Mouse (Mus musculus) ES-E14 (cell line): ENCODE measurements at regions not wholly inside any gene's neighbourhood (a gene's known extent, or its start where the extent isn't known, plus 50 kb on each side); places are given as distances from the start of the nearest gene placed in this dataset.

Experiments used
- HCFC1 ChIP-seq: IDR thresholded peaks from 2 replicates; pipeline ENCODE4 v1.6.1; 2012; ENCODE audit warnings: low read length, inconsistent platforms, borderline replicate concordance; ENCODE audit not compliant: insufficient read depth
- MAFK ChIP-seq: IDR thresholded peaks from 2 replicates; pipeline ENCODE4 v1.6.1; 2014; ENCODE audit warnings: mild to moderate bottlenecking, low read depth, low read length, inconsistent platforms; ENCODE audit not compliant: insufficient read depth

DNA sequence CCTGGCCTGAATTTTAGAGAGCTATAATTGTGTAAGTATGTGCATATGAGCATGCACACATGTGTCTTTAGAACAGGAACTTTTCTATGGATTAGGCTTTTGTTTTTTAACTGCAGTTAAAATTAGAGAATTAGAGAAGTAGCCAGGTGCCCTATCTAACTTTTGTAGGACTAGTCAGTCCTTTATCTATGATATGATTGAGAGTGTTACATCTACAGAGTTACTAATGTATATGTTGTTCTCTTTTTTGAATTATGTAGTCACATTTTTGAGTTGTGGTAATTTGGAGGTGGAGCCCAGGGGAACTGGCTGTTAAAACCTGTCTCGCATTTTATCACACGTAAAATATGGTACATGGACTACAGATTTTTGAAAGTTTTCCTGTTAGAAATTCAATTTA, 138.4 kb downstream of the Tmem161b start:
- TF ChIP-seq MAFK (no peak), HCFC1 (no peak)
